Comparison of ENCODE assay signal across 8 mouse cellular contexts in the genomic region with DNA sequence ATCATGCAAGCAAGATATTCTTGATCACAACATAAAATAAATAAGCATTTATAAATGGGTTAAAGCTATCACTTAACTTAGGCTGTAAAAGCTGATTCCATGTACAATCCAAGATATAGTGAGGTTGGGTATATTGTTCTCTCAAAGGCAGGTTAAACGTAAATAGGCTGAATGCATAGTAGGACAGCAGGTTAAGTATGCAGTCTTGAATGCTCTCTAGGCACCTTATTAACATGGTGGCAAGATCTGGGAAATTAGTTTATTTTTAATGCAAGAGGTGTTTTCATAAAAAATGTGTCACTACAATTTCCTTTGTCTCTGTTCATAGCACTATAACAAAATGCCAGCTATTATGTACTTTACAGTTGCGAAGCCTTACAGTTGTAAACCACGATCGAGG. TPM values are rescaled to one million over a fixed set of nuclear protein-coding genes. Genes with fewer than 3 reads are reported as not detected.
DNase-seq lines count a peak whose midpoint lies in the region; ATAC-seq lines count a peak whose summit lies in the region.

No protein-coding gene starts in this region.

- no peaks in the 10 kb centered on the region for H3K27me3 ChIP-seq in kidney, embryonic 15.5 days
- no peaks in the 10 kb centered on the region for H3K27me3 ChIP-seq in embryonic facial prominence, embryonic 13.5 days
- no peaks in the 10 kb centered on the region for H3K27me3 ChIP-seq in hindbrain, embryonic 15.5 days
- H3K27me3 ChIP-seq in midbrain, embryonic 14.5 days (ENCODE audit: control insufficient read depth, insufficient read depth, low read length) = no peaks in the 10 kb centered on the region

- no peak for DNase-seq in kidney, postnatal 14 days
- DNase-seq in midbrain, embryonic 14.5 days = no peak
- no peak for DNase-seq in gastrocnemius, postnatal 36 days
- DNase-seq in thymus, postnatal 10 days (ENCODE audit: low spot score in 2 of 2) = no peak
- DNase-seq in right cerebral cortex, postnatal 4 days = no peak

- 0 out of 2 replicates have a peak overlapping the region, but pooled peaks have one; percentile 50 for H3K9ac ChIP-seq in kidney, embryonic 15.5 days
- peak overlapping the region; percentile 64; the same call in 1 of the 2 replicates for H3K9ac ChIP-seq in embryonic facial prominence, embryonic 13.5 days
- no peak overlapping the region for H3K9ac ChIP-seq in hindbrain, embryonic 15.5 days
- H3K9ac ChIP-seq in midbrain, embryonic 14.5 days (replicated peaks; ENCODE audit: low read length) = no peak overlapping the region; the same call in 1 of the 2 replicates

- intact Hi-C loops in gastrocnemius, postnatal 36 days (cut with DNase I) = loop anchor here (5.0 to 10.0 kb wide), 4 partner anchors 63 to 321 kb away; a partner anchor contains a TSS

- peak overlapping the region; percentile 45 for H3K4me3 ChIP-seq in kidney, embryonic 15.5 days (replicated peaks)
- peak overlapping the region; percentile 44 for H3K4me3 ChIP-seq in embryonic facial prominence, embryonic 13.5 days
- H3K4me3 ChIP-seq in hindbrain, embryonic 15.5 days = peak overlapping the region; percentile 42
- H3K4me3 ChIP-seq in midbrain, embryonic 14.5 days (replicated peaks; ENCODE audit: low read depth, low read length) = peak overlapping the region; percentile 35

- WGBS in kidney, embryonic 15.5 days = 64% methylated on average over 4 of the region's 4 CpGs
- 66% methylated on average over 4 of the region's 4 CpGs for WGBS in embryonic facial prominence, embryonic 13.5 days
- 76% methylated on average over 4 of the region's 4 CpGs for WGBS in hindbrain, embryonic 15.5 days
- WGBS in midbrain, embryonic 14.5 days = 81% methylated on average over 4 of the region's 4 CpGs

- ATAC-seq in kidney, embryonic 15.5 days (replicated peaks; ENCODE audit: low FRiP score) = no peak
- ATAC-seq in embryonic facial prominence, embryonic 13.5 days (ENCODE audit: insufficient number of reproducible peaks, insufficient read depth, low FRiP score, low TSS enrichment, low read depth) = no peak
- no peak for ATAC-seq in hindbrain, embryonic 15.5 days (ENCODE audit: low FRiP score, low read depth)
- peak; percentile 34; the same call in 1 of the 2 replicates for ATAC-seq in midbrain, embryonic 14.5 days (ENCODE audit: low FRiP score, low TSS enrichment)

- 0 out of 2 replicates have a peak, but pooled peaks cover 4% of the 10 kb centered on the region for H3K4me1 ChIP-seq in kidney, embryonic 15.5 days
- no peaks in the 10 kb centered on the region for H3K4me1 ChIP-seq in embryonic facial prominence, embryonic 13.5 days
- H3K4me1 ChIP-seq in hindbrain, embryonic 15.5 days (replicated peaks) = no peaks in the 10 kb centered on the region
- no peaks in the 10 kb centered on the region for H3K4me1 ChIP-seq in midbrain, embryonic 14.5 days (ENCODE audit: control insufficient read depth, insufficient read depth, low read length)

- H3K9me3 ChIP-seq in kidney, embryonic 15.5 days (replicated peaks) = no peaks in the 10 kb centered on the region
- no peaks in the 10 kb centered on the region for H3K9me3 ChIP-seq in embryonic facial prominence, embryonic 13.5 days
- no peaks in the 10 kb centered on the region for H3K9me3 ChIP-seq in hindbrain, embryonic 15.5 days
- no peaks in the 10 kb centered on the region for H3K9me3 ChIP-seq in midbrain, embryonic 14.5 days (ENCODE audit: control insufficient read depth, low read length)

- H3K36me3 ChIP-seq in kidney, embryonic 15.5 days = no peaks in the 10 kb centered on the region
- H3K36me3 ChIP-seq in embryonic facial prominence, embryonic 13.5 days = no peaks in the 10 kb centered on the region
- H3K36me3 ChIP-seq in hindbrain, embryonic 15.5 days = no peaks in the 10 kb centered on the region
- no peaks in the 10 kb centered on the region for H3K36me3 ChIP-seq in midbrain, embryonic 14.5 days (ENCODE audit: control insufficient read depth, insufficient read depth, low read length)

- peak overlapping the region; percentile 79 for H3K4me2 ChIP-seq in kidney, embryonic 15.5 days
- H3K4me2 ChIP-seq in embryonic facial prominence, embryonic 13.5 days = peak overlapping the region; percentile 70
- H3K4me2 ChIP-seq in hindbrain, embryonic 15.5 days = peak overlapping the region; percentile 70
- peak overlapping the region; percentile 74 for H3K4me2 ChIP-seq in midbrain, embryonic 14.5 days (ENCODE audit: low read length)

- H3K27ac ChIP-seq in kidney, embryonic 15.5 days = no peak overlapping the region
- no peak overlapping the region for H3K27ac ChIP-seq in embryonic facial prominence, embryonic 13.5 days
- 0 out of 2 replicates have a peak overlapping the region, but pooled peaks have one; percentile 44 for H3K27ac ChIP-seq in hindbrain, embryonic 15.5 days (replicated peaks)
- H3K27ac ChIP-seq in midbrain, embryonic 14.5 days (replicated peaks; ENCODE audit: low read depth, low read length) = no peak overlapping the region

RNA-seq across cellular contexts. Expression of a gene that starts 23.9 kb away (rescaled TPM):
- polyA plus RNA-seq in kidney, embryonic 15.5 days (2015; fragmentation: Nextera tagmentation; extraction: Ambion mirVana) = 22.7 and 23.5 TPM in 2 replicates
- polyA plus RNA-seq in embryonic facial prominence, embryonic 13.5 days (2015; fragmentation: Nextera tagmentation; extraction: Ambion mirVana) = 13.4 and 14.2 TPM in 2 replicates
- 5.5 and 6.6 TPM in 2 replicates for polyA plus RNA-seq in hindbrain, embryonic 15.5 days (2015; fragmentation: Nextera tagmentation; extraction: Ambion mirVana)
- 4.0 and 5.6 TPM in 2 replicates for polyA plus RNA-seq in midbrain, embryonic 14.5 days (2014; fragmentation: Nextera tagmentation; extraction: Ambion mirVana)
- total RNA-seq in gastrocnemius, postnatal 36 days (2021) = 1 to 10 TPM; 2.2 to 3.4 TPM

RNA-seq across cellular contexts. Expression of a gene that starts 27.4 kb away (rescaled TPM):
- polyA plus RNA-seq in kidney, embryonic 15.5 days (2015; fragmentation: Nextera tagmentation; extraction: Ambion mirVana) = 20.6 and 21.3 TPM in 2 replicates
- polyA plus RNA-seq in embryonic facial prominence, embryonic 13.5 days (2015; fragmentation: Nextera tagmentation; extraction: Ambion mirVana) = 17.3 and 19.6 TPM in 2 replicates
- 13.9 and 15.0 TPM in 2 replicates for polyA plus RNA-seq in hindbrain, embryonic 15.5 days (2015; fragmentation: Nextera tagmentation; extraction: Ambion mirVana)
- 12.3 and 17.4 TPM in 2 replicates for polyA plus RNA-seq in midbrain, embryonic 14.5 days (2014; fragmentation: Nextera tagmentation; extraction: Ambion mirVana)
- 100 to 1,000 TPM; 722 to 762 TPM for total RNA-seq in gastrocnemius, postnatal 36 days (2021)

Comparison
In these comparisons a context has a peak if more than half of its experiments do, and no peak if none do; other contexts are left out.
1. H3K9ac ChIP-seq: peak in kidney, embryonic 15.5 days (single experiment) and embryonic facial prominence, embryonic 13.5 days (single experiment); none in hindbrain, embryonic 15.5 days (single experiment) and midbrain, embryonic 14.5 days (single experiment).
2. Peak in every context shown above with its lines, with median percentiles within 50 percentile points of each other: H3K4me2 ChIP-seq and H3K4me3 ChIP-seq.